Mouse (Mus musculus) cerebellum, postnatal 36 days (tissue): ENCODE results near the gene Ubc.

Experiments used
- DNase-seq, 2 experiments: peaks; one replicate each; pipeline ENCODE4 v3.0.0; 2021 to 2022; ENCODE audit warnings: mixed read lengths in 2 of 2

Gene Ubc

DNA sequence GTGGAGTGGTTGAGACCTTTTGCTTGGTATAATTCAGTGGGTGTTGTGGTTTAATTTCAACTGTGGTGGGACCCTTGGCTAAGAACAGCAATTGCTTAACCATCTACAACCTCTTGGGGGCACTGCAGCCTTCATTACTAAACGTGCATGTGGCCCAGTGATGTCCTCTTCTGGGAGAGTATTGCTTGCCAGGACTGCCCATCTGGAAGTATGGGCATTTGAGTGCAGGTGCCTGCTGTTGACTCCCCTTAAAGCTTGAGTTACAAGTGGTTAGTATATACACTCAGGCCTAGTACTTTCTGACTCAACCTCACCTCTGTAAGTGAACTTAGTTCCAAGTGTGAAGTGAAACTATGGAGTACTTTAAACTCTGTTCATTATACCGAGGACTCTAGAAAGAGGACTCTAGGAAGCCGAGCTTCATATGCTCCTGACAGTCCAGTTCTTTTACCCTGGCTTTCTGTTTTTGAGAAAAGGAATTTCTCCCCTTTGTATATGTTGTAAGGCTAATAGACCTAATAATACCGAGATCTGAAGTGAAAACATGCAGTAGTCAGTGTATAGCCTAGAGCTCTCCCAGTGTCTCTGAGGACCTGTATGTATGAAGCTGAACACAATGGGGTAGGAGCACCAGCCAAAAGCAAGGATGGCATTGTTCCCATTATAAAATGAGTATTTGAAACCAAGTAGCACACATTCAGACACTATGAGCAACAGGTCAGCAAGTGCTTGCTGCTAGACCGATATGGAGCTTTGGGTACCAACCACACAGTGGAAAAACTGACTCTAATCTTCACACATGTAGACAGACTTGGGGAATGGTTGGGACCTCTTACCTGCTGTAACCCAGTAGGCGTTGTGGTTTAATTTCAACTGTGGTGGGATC, 7.1 kb downstream of the Ubc start:
- peak; percentile 58 to 61 for DNase-seq

GRCm38 (mm10) chr5:125381954-125382672, 7.9 kb downstream of the Ubc start:
- DNase-seq: no peak

DNA sequence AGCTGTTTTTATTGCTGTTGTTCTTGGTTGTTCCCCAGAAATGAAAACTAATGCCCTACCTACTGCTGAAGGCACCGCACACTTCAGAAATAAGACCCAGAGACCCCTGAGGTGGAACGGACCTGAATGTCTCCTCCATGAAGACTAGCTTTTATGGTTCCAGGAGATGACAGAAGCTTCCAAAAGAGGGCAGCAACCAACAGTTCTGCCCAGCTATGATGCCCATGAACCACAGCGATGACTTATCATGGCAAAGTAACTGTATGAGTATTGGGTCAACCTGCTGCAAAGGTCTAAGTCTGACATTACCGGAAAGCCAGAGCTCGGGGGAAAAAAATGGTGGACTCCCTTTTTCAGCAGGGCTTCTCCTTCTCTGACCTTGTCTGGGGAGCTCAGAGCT, 11.1 kb downstream of the Ubc start:
- no peak for DNase-seq

DNA sequence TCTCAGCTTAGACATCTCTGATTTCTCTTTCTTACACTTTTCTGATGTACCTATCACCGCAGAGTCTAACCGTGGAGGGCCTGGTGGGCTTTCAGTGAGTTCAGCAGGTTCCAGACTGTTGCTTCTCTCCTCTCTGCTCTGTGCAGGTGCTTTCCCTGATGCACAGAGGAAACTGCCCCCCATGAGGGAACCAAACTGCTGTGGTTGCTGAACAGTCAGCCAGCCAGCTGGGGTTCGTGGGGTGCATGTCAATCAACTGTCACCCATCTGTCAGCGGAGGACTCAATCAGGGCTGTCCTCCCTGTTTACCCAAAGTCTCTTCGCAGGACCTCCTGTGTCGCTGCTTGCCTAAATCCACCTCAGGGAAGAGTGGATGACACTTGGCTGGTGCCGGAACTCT, 12.8 kb downstream of the Ubc start:
- DNase-seq: no peak

GRCm38 (mm10) chr5:125375871-125376270, 14.1 kb downstream of the Ubc start:
- no peak for DNase-seq

DNA sequence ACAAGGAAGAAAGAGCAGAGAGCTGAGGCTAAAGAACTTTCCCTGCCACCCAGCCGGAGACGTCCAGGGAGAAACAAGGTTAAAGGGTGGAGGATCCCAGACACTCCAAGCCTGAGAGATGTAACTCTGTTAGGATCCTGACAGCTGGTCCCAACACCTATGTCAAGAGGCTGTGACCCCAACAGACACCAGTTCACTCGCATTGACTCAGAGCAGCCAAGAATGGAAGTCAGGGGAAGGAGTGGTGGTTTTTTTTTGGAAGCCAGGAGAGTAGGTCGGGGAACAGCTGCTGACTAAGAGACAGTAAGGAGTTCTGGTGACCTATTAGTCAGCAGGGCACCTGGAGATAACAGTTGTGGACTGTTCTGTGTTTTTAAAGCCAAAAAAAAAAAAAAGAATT, 18.0 kb downstream of the Ubc start:
- DNase-seq: no peak

DNA sequence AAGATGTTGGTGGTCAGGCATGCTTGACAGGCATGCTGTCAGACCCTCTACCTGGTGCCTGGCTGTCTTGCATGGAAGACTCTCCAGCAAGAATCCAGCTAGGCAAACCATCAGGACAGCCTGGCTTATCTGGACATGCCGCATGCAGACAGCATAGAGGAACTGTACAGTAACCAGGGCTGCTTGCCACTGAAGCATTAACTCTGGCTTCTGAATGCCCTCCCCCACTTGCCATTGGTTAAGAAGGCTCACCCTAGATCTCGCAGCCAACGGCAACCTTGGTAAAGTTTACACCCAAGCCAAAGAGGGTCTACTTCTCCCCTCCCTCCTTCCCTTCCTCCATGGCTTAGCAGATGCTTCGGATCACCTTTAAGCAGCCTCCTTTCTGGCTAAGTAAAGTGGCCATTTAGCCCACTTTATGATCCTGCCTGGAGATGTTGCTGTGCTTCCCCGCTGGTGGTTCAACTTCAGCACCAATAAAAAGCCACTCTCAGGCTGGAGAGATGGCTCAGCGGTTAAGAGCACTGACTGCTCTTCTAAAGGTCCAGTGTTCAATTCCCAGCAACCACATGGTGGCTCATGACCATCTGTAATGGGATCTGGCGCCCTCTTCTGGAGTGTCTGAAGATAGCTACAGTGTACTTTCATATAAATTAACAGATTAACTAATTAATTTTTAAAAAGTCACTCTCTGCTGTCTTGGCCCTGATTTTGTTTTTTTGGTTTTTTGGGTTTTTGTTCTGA, 18.9 kb downstream of the Ubc start:
- no peak for DNase-seq

- DNase-seq: peak; percentile 68 to 78
These were observed 21.4 kb downstream of the Ubc start for GRCm38 (mm10) chr5:125368568-125368967.

DNA sequence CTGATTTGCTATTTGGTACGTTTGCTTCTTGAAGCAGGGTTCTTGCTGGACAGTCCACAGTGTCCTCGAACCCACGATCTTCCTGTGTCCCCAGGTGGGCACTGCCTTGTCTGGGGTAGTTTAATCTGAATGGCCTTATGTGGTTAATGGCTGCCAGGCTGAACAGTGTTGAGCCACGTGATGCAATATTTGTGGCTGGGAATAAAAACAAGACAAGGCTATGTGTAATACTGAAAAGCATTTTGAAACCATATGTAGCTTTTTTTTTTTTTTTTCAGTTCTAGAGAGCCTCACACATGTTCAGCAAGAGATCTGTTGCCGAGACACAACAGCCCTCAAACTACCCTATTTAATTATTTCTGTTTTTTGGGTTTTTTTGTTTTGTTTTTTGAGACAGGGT, 21.8 kb downstream of the Ubc start:
- DNase-seq: no peak

DNA sequence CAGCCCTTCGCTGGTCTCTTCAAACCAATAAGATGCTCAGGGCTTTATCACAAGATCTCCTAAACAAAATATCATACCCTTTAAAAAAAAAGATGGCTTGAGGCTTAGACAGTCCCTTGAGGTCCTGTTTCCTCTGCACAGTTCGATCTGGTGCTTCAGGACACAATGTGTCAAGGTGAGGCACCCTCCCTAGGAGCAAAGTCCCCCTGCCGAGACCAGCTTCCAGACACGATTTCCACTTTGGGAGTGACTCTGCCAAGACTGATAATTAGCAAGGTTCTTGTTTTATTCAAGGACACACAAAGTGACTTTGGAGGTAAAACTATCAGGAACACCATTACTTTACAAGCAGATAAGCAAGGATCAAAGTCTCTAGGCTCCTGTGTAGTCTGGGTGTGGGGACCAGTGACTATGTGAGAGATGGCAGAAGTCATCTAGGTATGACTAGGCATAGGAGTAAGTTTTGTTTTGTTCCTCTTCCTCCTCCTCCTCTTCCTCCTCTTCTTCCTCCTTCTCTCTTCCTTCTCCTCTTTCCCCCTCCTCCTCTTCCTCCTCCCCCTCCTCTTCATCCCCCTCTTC, 25.1 kb downstream of the Ubc start:
- no peak for DNase-seq

GRCm38 (mm10) chr5:125363894-125364293, 26.1 kb downstream of the Ubc start:
- no peak for DNase-seq

DNA sequence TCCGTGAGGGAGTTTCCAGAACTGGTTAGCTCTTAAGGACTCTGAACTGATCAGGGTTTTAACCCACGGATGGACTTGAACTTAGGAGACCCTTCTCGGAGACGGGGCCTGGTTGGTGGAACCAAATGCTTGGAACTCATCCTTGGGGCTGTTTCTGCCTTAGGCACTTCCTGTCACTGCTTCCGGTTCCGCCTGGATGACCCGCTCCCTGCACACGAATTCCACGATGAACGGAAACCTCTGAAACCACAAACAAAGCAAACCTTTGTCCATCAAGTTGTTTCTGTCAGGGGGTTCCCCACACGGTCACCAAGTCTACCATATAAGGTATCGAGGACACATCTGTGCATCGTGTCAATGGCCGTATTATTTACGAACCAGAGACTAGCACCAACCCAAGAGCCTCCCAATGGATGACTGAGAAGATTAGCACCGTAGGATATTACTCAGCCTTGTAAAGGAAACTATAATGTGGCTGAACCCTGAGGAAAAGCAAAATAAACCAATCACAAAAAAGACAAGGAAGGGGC, 29.0 kb downstream of the Ubc start:
- DNase-seq: no peak

GRCm38 (mm10) chr5:125360566-125360965, 29.4 kb downstream of the Ubc start:
- DNase-seq: peak in 1 of 2 experiments; percentile 23

GRCm38 (mm10) chr5:125358270-125358608, 31.8 kb downstream of the Ubc start:
- DNase-seq: no peak

DNA sequence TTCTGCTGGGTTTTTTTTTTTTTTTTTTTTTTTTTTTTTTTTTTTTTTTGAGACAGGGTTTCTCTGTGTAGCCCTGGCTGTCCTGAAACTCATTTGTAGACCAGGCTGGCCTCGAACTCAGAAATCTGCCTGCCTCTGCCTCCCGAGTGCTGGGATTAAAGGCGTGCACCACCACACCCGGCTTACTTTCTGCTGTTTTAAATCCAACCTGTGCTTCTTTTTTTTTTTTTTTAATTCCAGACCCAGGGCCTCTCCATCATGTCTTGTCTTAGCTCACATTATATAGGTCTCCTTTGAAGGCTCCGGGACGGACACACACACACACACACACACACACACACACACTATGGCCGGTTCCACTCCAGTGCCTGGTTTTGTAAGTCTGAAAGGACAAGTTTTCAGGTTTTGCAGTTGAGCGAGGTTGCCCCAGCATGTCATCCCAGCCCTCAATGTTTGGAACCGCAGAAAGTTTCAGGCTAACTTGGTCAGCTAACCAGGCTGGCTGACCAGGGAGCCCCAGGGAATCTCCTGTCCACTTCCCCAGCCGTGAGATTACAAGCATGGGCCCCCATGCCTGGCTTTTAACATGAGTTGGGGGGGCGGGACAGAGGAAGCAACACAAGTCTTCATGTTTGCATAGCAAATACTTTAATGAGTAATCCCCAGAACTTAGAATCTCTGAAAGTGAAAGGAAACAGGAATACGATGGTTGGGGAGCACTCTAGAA, 32.3 kb downstream of the Ubc start:
- no peak for DNase-seq

- DNase-seq: no peak
These were observed 34.4 kb downstream of the Ubc start for GRCm38 (mm10) chr5:125355650-125356049.

- DNase-seq: no peak
These were observed 35.0 kb downstream of the Ubc start for GRCm38 (mm10) chr5:125354885-125355492.

- no peak for DNase-seq
These were observed 37.2 kb downstream of the Ubc start for GRCm38 (mm10) chr5:125352781-125353294.

GRCm38 (mm10) chr5:125351939-125352338, 38.1 kb downstream of the Ubc start:
- no peak for DNase-seq

DNA sequence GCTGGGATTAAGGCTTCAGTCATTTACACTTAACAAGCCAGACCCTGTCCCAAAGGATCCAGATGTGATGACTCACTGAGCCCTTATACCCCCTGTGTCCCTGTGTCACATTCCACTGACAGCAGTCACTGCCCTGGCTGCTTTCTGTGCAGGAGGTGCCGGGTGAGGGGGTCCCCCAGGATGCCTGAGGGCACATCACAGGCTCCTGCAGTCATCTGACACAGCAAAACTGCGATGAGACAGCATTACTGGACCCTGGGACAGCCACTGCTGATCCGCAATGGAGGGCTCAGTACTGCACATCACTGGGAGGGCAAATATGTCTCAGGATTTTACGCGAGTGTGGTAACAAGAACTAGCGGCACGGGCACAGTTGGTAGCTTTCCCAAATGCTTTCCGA, 38.9 kb downstream of the Ubc start:
- DNase-seq: no peak

DNA sequence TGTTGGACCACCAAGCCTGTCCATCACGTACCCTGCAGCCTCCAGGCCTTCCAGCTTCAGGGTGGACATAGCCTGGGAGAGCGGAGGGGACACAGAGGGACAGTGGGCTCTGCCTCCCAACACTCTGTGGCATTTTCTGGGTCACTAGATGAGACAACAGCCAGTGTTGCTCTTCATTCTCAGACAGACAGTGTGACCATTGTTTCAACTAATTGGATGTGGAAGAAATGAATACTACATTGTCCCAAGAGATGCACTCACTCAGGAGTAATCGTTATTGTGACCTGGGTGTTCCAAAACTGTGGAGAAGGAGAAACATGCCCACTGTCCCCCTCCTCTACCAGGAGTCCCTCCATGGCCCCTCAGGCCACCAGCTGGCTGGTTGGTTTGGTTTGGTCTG, 40.6 kb downstream of the Ubc start:
- DNase-seq: no peak

DNA sequence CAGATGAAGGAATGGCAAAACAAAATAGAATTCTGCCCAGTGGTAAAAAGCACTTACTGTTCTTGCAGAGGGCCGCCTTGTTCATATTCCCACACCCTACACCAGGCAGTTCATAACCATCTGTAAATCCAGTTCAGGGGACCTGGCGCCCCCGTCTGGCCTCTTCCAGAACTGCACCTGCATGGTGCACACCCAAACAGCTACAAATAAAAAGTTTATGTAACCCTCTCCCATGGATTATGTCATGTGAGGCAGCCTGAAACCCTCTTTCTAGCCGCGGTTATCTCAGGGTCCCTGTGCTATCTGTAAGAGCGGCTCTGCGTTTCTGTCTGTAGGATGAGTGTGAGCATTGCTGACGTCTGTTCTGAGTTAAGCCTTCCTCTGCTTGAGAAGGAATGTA, 41.5 kb downstream of the Ubc start:
- peak in 1 of 2 experiments; percentile 28 for DNase-seq
